16 mouse cellular contexts compared by ENCODE assay signal in the genomic region with DNA sequence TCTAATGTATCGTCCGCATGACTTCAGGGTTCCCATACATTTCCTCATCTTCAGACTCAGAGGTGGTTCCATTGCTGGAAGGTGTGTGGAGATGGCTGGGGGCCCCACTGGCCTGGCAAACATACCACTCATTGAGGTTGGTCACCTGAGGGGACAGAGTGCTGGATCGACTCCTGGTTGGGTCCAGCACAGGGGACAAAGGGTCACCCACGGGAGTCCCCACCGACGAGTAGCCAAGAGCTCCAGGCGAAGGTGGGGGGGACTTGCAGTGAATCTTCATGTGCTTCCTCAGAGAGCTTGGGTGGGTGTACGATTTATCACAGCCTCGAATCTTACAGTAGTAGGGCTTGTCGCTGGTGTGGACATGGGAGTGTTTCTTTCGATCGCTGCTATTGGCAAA. TPM values are rescaled to one million over a fixed set of nuclear protein-coding genes. Genes with fewer than 3 reads are reported as not detected.
DNase-seq lines count a peak whose midpoint lies in the region; ATAC-seq lines count a peak whose summit lies in the region.
"Not testable (repeated sequence)": the region's sequence is repeated elsewhere in the genome, so short reads cannot be mapped to it uniquely, and the experiment has no call there.
"Had no signal": no experiment of that assay in that cellular context is flagged by ENCODE, and none has a peak within 500 bp of the region (broad histone marks: within the 10 kb centered on the region; RNA-seq: fewer than 3 reads in every experiment).

No protein-coding gene starts in this region.

- peak overlapping the region; percentile 89 for H3K4me3 ChIP-seq in forebrain, embryonic 10.5 days
- H3K4me3 ChIP-seq in forebrain, embryonic 14.5 days (ENCODE audit: low read depth, low read length); hindbrain, embryonic 12.5 days; midbrain, embryonic 11.5 days (ENCODE audit: low read depth, low read length); midbrain, embryonic 15.5 days: not testable (repeated sequence)
- peak overlapping the region; percentile 20; the same call in 1 of the 2 replicates for H3K4me3 ChIP-seq in hindbrain, embryonic 16.5 days (ENCODE audit: low read length)

- H3K27me3 ChIP-seq in forebrain, embryonic 10.5 days (ENCODE audit: poor library complexity, severe bottlenecking): peaks cover 43% of the 10 kb centered on the region
- peaks cover 20% of the 10 kb centered on the region for H3K27me3 ChIP-seq in forebrain, embryonic 14.5 days (replicated peaks; ENCODE audit: control insufficient read depth, insufficient read depth, low read length)
- H3K27me3 ChIP-seq in hindbrain, embryonic 12.5 days: peaks cover 57% of the 10 kb centered on the region
- peaks cover 11% of the 10 kb centered on the region for H3K27me3 ChIP-seq in hindbrain, embryonic 16.5 days (replicated peaks; ENCODE audit: control insufficient read depth, insufficient read depth, low read length)
- peaks cover 34% of the 10 kb centered on the region for H3K27me3 ChIP-seq in midbrain, embryonic 11.5 days (ENCODE audit: control insufficient read depth, insufficient read depth, low read length)
- peaks cover 43% of the 10 kb centered on the region for H3K27me3 ChIP-seq in midbrain, embryonic 15.5 days (replicated peaks)

- H3K27ac ChIP-seq in forebrain, embryonic 10.5 days: peak overlapping the region; percentile 99
- H3K27ac ChIP-seq in forebrain, embryonic 14.5 days (ENCODE audit: low read depth, low read length); hindbrain, embryonic 12.5 days; hindbrain, embryonic 16.5 days (ENCODE audit: low read depth, low read length); midbrain, embryonic 11.5 days (ENCODE audit: low read depth, low read length); midbrain, embryonic 15.5 days: not testable (repeated sequence)

- H3K36me3 ChIP-seq in forebrain, embryonic 10.5 days (replicated peaks): peaks cover 32% of the 10 kb centered on the region
- H3K36me3 ChIP-seq in forebrain, embryonic 14.5 days (ENCODE audit: control insufficient read depth, insufficient read depth, low read length); hindbrain, embryonic 12.5 days; hindbrain, embryonic 16.5 days (ENCODE audit: control insufficient read depth, insufficient read depth, low read length); midbrain, embryonic 11.5 days (ENCODE audit: control insufficient read depth, insufficient read depth, low read length); midbrain, embryonic 15.5 days (replicated peaks): not testable (repeated sequence)

- peak overlapping the region; percentile 44 for H3K4me2 ChIP-seq in forebrain, embryonic 14.5 days (ENCODE audit: low read length)
- H3K4me2 ChIP-seq in hindbrain, embryonic 12.5 days (replicated peaks): peak overlapping the region; percentile 44
- H3K4me2 ChIP-seq in hindbrain, embryonic 16.5 days (ENCODE audit: low read length): peak overlapping the region; percentile 31
- peak overlapping the region; percentile 43 for H3K4me2 ChIP-seq in midbrain, embryonic 11.5 days
- peak overlapping the region; percentile 33; the same call in 1 of the 2 replicates for H3K4me2 ChIP-seq in midbrain, embryonic 15.5 days

- WGBS in forebrain, embryonic 10.5 days: 89% methylated on average over 12 of the region's 12 CpGs
- WGBS in forebrain, embryonic 14.5 days: 56% methylated on average over 6 of the region's 12 CpGs
- 70% methylated on average over 9 of the region's 12 CpGs for WGBS in hindbrain, embryonic 12.5 days
- WGBS in hindbrain, embryonic 16.5 days: 56% methylated on average over 2 of the region's 12 CpGs
- 77% methylated on average over 10 of the region's 12 CpGs for WGBS in midbrain, embryonic 11.5 days
- WGBS in midbrain, embryonic 15.5 days: 71% methylated on average over 12 of the region's 12 CpGs

- 0 out of 2 replicates have a peak overlapping the region, but pooled peaks have one; percentile 63 for H3K9ac ChIP-seq in forebrain, embryonic 14.5 days (ENCODE audit: low read length)
- not testable (repeated sequence) for H3K9ac ChIP-seq in hindbrain, embryonic 12.5 days; hindbrain, embryonic 16.5 days (ENCODE audit: low read depth, low read length); midbrain, embryonic 11.5 days (ENCODE audit: low read length); midbrain, embryonic 15.5 days

- H3K9me3 ChIP-seq in forebrain, embryonic 10.5 days; forebrain, embryonic 14.5 days (replicated peaks; ENCODE audit: control insufficient read depth, low read length); hindbrain, embryonic 12.5 days (replicated peaks); hindbrain, embryonic 16.5 days (ENCODE audit: control insufficient read depth, low read length); midbrain, embryonic 11.5 days (ENCODE audit: control insufficient read depth, low read length); midbrain, embryonic 15.5 days: not testable (repeated sequence)

- DNase-seq in cerebellum, adult 11-12 months: peak; percentile 43
- peak; percentile 55 for DNase-seq in cerebellum, adult 9-11 months
- DNase-seq in forebrain, embryonic 10.5 days (ENCODE audit: extremely low spot score, low spot score); forebrain, embryonic 14.5 days (ENCODE audit: low spot score); midbrain, embryonic 11.5 days (ENCODE audit: low spot score, missing footprints): not testable (repeated sequence)

- ATAC-seq in forebrain, embryonic 14.5 days; hindbrain, embryonic 12.5 days (ENCODE audit: low FRiP score); hindbrain, embryonic 16.5 days; midbrain, embryonic 11.5 days (ENCODE audit: low FRiP score); midbrain, embryonic 15.5 days (replicated peaks): not testable (repeated sequence)

- H3K4me1 ChIP-seq in forebrain, embryonic 10.5 days: peaks cover 83% of the 10 kb centered on the region
- peaks cover 11% of the 10 kb centered on the region; the same call in 1 of the 2 replicates for H3K4me1 ChIP-seq in forebrain, embryonic 14.5 days (ENCODE audit: control insufficient read depth, insufficient read depth, low read length)
- peaks cover 14% of the 10 kb centered on the region for H3K4me1 ChIP-seq in hindbrain, embryonic 12.5 days
- not testable (repeated sequence) for H3K4me1 ChIP-seq in hindbrain, embryonic 16.5 days (ENCODE audit: control insufficient read depth, insufficient read depth, low read depth, low read length); midbrain, embryonic 15.5 days
- peaks cover 20% of the 10 kb centered on the region for H3K4me1 ChIP-seq in midbrain, embryonic 11.5 days (ENCODE audit: control insufficient read depth, insufficient read depth, low read length)

RNA-seq across cellular contexts. Expression of gene Zic5, which starts 6.1 kb away (rescaled TPM):
- 20.7 and 21.5 TPM in 2 replicates for polyA plus RNA-seq in forebrain, embryonic 10.5 days (2016; fragmentation: Nextera tagmentation; extraction: Ambion mirVana)
- 9.5 and 10.9 TPM in 2 replicates for polyA plus RNA-seq in forebrain, embryonic 14.5 days (2014; fragmentation: Nextera tagmentation; extraction: Ambion mirVana)
- polyA plus RNA-seq in hindbrain, embryonic 12.5 days (2016; fragmentation: Nextera tagmentation; extraction: Ambion mirVana): 18.1 and 25.0 TPM in 2 replicates
- 14.9 and 15.2 TPM in 2 replicates for polyA plus RNA-seq in hindbrain, embryonic 16.5 days (2015; fragmentation: Nextera tagmentation; extraction: Ambion mirVana)
- polyA plus RNA-seq in midbrain, embryonic 11.5 days (2014; fragmentation: Nextera tagmentation; extraction: Ambion mirVana): 14.6 and 15.8 TPM in 2 replicates
- 13.0 and 14.0 TPM in 2 replicates for polyA plus RNA-seq in midbrain, embryonic 15.5 days (2015; fragmentation: Nextera tagmentation; extraction: Ambion mirVana)
- polyA plus RNA-seq: gonadal fat pad, adult 2 months; heart, adult 2 months; intestine, embryonic 14.5 days had no signal

RNA-seq across cellular contexts. Expression of gene Gm5089, which starts 8.4 kb away (rescaled TPM):
- polyA plus RNA-seq in forebrain, embryonic 10.5 days (2016; fragmentation: Nextera tagmentation; extraction: Ambion mirVana): 1.0 and 1.9 TPM in 2 replicates
- polyA plus RNA-seq in forebrain, embryonic 14.5 days (2014; fragmentation: Nextera tagmentation; extraction: Ambion mirVana): 0.25 and 0.33 TPM in 2 replicates
- polyA plus RNA-seq in hindbrain, embryonic 12.5 days (2016; fragmentation: Nextera tagmentation; extraction: Ambion mirVana): 2.8 and 4.0 TPM in 2 replicates
- polyA plus RNA-seq in hindbrain, embryonic 16.5 days (2015; fragmentation: Nextera tagmentation; extraction: Ambion mirVana): 1.8 and 2.1 TPM in 2 replicates
- 0.62 and 0.64 TPM in 2 replicates for polyA plus RNA-seq in midbrain, embryonic 11.5 days (2014; fragmentation: Nextera tagmentation; extraction: Ambion mirVana)
- 0.91 and 1.1 TPM in 2 replicates for polyA plus RNA-seq in midbrain, embryonic 15.5 days (2015; fragmentation: Nextera tagmentation; extraction: Ambion mirVana)
- polyA plus RNA-seq: C2C12; gonadal fat pad, adult 2 months; heart, adult 2 months; heart, embryonic 11.5 days; heart, embryonic 15.5 days; intestine, embryonic 14.5 days had no signal

RNA-seq across cellular contexts. Expression of gene Zic2, which starts 15.9 kb away (rescaled TPM):
- polyA plus RNA-seq in forebrain, embryonic 10.5 days (2016; fragmentation: Nextera tagmentation; extraction: Ambion mirVana): 7.0 and 7.3 TPM in 2 replicates
- 7.3 and 9.8 TPM in 2 replicates for polyA plus RNA-seq in forebrain, embryonic 14.5 days (2014; fragmentation: Nextera tagmentation; extraction: Ambion mirVana)
- 18.3 TPM in 2 replicates for polyA plus RNA-seq in hindbrain, embryonic 12.5 days (2016; fragmentation: Nextera tagmentation; extraction: Ambion mirVana)
- 7.3 and 7.8 TPM in 2 replicates for polyA plus RNA-seq in hindbrain, embryonic 16.5 days (2015; fragmentation: Nextera tagmentation; extraction: Ambion mirVana)
- polyA plus RNA-seq in midbrain, embryonic 11.5 days (2014; fragmentation: Nextera tagmentation; extraction: Ambion mirVana): 5.8 and 6.3 TPM in 2 replicates
- 9.6 and 9.9 TPM in 2 replicates for polyA plus RNA-seq in midbrain, embryonic 15.5 days (2015; fragmentation: Nextera tagmentation; extraction: Ambion mirVana)
- polyA plus RNA-seq: heart, embryonic 15.5 days; intestine, embryonic 14.5 days had no signal

RNA-seq across cellular contexts. Expression of gene Gm10837, which starts 31.1 kb away (rescaled TPM):
- 0.27 TPM in 1 of 2 replicates, not detected in the other for polyA plus RNA-seq in forebrain, embryonic 10.5 days (2016; fragmentation: Nextera tagmentation; extraction: Ambion mirVana)
- 0.32 and 0.55 TPM in 2 replicates for polyA plus RNA-seq in forebrain, embryonic 14.5 days (2014; fragmentation: Nextera tagmentation; extraction: Ambion mirVana)
- polyA plus RNA-seq in hindbrain, embryonic 12.5 days (2016; fragmentation: Nextera tagmentation; extraction: Ambion mirVana): 0.55 and 0.58 TPM in 2 replicates
- 0.80 and 0.84 TPM in 2 replicates for polyA plus RNA-seq in hindbrain, embryonic 16.5 days (2015; fragmentation: Nextera tagmentation; extraction: Ambion mirVana)
- 0.41 and 0.45 TPM in 2 replicates for polyA plus RNA-seq in midbrain, embryonic 11.5 days (2014; fragmentation: Nextera tagmentation; extraction: Ambion mirVana)
- 0.51 and 0.77 TPM in 2 replicates for polyA plus RNA-seq in midbrain, embryonic 15.5 days (2015; fragmentation: Nextera tagmentation; extraction: Ambion mirVana)
- polyA plus RNA-seq: C2C12; cortical plate, adult 2 months; embryonic facial prominence, embryonic 12.5 days; gonadal fat pad, adult 2 months; heart, adult 2 months; heart, embryonic 15.5 days; intestine, embryonic 14.5 days had no signal
